Mouse (Mus musculus): ENCODE data around the gene Gigyf1. TPM values are rescaled to one million over a fixed set of nuclear protein-coding genes. Genes with fewer than 3 reads are reported as not detected.

The Gigyf1 gene
- total and polyA plus RNA-seq, 3 experiments = 25.4 to 37.1 (median 31.0) TPM

GRCm38 (mm10) chr5:137513951-137514721, 4.2 kb upstream of the Gigyf1 start:
- no peak for DNase-seq

- DNase-seq = no peak
These were observed 3.5 kb upstream of the Gigyf1 start for GRCm38 (mm10) chr5:137514811-137515210.

GRCm38 (mm10) chr5:137519691-137520550, 1.6 kb downstream of the Gigyf1 start:
- DNase-seq = no peak

GRCm38 (mm10) chr5:137521861-137522260, 3.5 kb downstream of the Gigyf1 start:
- DNase-seq = no peak

GRCm38 (mm10) chr5:137522711-137523110, 4.4 kb downstream of the Gigyf1 start:
- no peak for DNase-seq

- DNase-seq = no peak
These were observed 5.3 kb downstream of the Gigyf1 start for GRCm38 (mm10) chr5:137523396-137524250.

- DNase-seq = no peak
These were observed 5.8 kb downstream of the Gigyf1 start for GRCm38 (mm10) chr5:137524251-137524515.

- DNase-seq = no peak
These were observed 6.3 kb downstream of the Gigyf1 start for GRCm38 (mm10) chr5:137524671-137525070.

- DNase-seq = peak; percentile 16
These were observed 7.2 kb downstream of the Gigyf1 start for GRCm38 (mm10) chr5:137525511-137525910.

GRCm38 (mm10) chr5:137526192-137526936, 8.0 kb downstream of the Gigyf1 start:
- peak; percentile 70 for DNase-seq

- peak; percentile 17 for DNase-seq
These were observed 9.1 kb downstream of the Gigyf1 start for GRCm38 (mm10) chr5:137527413-137527812.

GRCm38 (mm10) chr5:137528247-137528968, 10.1 kb downstream of the Gigyf1 start:
- peak; percentile 32 for DNase-seq

- peak; percentile 26 for DNase-seq
These were observed 11.1 kb downstream of the Gigyf1 start for GRCm38 (mm10) chr5:137529221-137529995.

GRCm38 (mm10) chr5:137530075-137530474, 11.7 kb downstream of the Gigyf1 start:
- no peak for DNase-seq

GRCm38 (mm10) chr5:137530588-137531413, 12.5 kb downstream of the Gigyf1 start:
- peak; percentile 78 for DNase-seq

- DNase-seq = peak; percentile 77
These were observed 13.2 kb downstream of the Gigyf1 start for GRCm38 (mm10) chr5:137531414-137532130.

GRCm38 (mm10) chr5:137532131-137532807, 13.9 kb downstream of the Gigyf1 start:
- peak; percentile 66 for DNase-seq

- no peak for DNase-seq
These were observed 14.4 kb downstream of the Gigyf1 start for GRCm38 (mm10) chr5:137532808-137533116.

Data from adrenal gland, adult 2 months (tissue).